Mouse (Mus musculus) mouse embryonic stem cell (cell line): ENCODE measurements around the gene Srgap1.

Source experiments
- in situ Hi-C, 2 experiments: fragments of 300-500 bp; cut with MboI; formaldehyde crosslinking; loops; 1 replicate in 1 of 2; 3 replicates in 1 of 2; pipeline ENCODE4 v1.14.3; 2019 to 2020; ENCODE audit warnings: low sequenced_read_pairs in 2 of 2, low pct_unique_long_range_greater_than_20kb in 1 of 2, mixed read lengths in 1 of 2; ENCODE audit not compliant: unreplicated experiment in 1 of 2

The Srgap1 gene

DNA sequence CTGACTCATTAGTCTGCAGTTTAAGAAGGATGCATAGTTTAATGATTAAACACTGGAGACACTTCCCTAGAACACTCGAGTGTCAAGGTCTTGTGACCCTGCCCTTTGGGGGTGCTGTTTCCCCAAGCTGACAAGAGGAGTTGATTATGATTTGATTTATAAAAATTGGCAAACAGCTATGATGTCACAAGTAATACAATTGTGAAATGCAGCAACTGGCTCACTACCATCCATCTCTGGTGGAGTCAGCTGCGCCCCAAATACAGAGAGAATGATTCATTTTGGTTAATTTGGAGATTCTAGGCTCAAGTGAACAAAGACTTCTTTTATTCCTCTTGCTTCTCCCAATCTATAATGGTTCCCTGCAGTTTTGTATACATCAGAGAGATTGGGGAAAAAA, 188.2 kb downstream of the Srgap1 start:
- in situ Hi-C loops: loop anchor here (10.0 to 25.0 kb wide), 2 partner anchors 172 to 186 kb away; partner anchors contain the start of gene Srgap1 (in 1 of the 2)

DNA sequence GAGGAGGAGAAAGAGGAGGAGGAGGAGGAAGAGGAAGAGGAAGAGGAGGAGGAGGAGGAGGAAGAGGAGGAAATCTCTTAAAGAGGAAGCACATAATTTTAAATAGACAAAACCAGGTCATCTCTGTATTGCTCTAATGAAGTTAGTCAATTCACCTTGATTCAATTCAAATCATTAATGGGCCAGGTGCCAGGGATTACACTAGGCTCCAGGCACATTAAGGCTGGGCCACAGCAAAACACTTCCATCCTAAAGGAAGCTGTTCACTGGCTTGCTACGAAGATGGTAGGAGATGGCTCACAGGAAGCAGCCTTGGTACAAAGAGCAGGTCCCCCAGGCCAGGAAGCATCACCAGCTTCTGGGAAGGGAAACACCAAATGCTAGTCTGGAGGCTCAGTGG, 189.0 kb downstream of the Srgap1 start:
- in situ Hi-C loops: loop anchor here (10.0 to 25.0 kb wide), 2 partner anchors 171 to 187 kb away; partner anchors contain the start of gene Srgap1 (in 1 of the 2)

DNA sequence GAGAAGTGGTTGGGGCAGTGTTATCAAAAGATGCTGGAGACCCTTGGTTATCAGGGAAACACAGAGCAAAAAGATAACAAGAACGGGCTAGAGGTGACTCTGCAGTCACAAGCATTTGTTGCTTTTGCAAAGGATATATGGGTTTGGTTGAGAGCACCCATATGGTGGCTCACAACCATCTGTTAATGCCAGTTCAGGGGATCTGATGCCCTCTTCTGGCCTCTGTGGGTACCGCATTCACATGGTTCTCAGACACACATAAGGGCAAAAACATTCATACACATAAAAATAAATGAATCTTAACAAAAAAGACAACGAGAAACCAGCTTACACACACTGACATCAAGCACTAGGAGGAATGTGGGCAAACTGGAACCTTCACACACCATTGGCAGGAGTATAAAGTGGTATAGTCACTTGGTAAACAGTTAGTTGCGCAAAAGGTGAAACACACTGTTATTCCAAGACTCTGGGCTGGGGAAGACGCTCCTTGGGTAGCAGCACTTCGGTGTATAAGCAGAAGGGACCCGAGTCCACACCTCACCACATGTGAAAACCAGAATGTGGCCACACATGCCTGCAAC, 191.2 kb downstream of the Srgap1 start:
- in situ Hi-C loops: loop anchor here (10.0 to 25.0 kb wide), 2 partner anchors 169 to 189 kb away; partner anchors contain the start of gene Srgap1 (in 1 of the 2)

DNA sequence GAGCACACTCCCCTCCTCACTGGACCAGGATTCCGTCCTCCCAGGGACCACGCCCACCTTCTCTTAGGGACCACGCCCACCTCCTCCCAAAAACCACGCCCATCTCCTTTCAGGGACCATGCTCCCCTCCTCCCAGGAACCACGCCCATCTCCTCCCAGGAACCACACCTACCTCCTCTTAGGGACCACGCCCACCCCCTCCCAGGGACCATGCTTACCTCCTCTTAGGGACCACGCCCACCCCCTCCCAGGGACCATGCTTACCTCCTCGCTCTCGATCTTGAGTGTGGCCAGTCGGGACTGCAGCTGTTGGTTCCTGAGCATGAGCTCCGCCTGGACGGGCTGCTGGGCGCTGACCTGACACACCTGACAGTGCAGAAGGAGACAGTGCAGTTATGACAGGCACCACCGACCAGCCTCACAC, 193.7 kb downstream of the Srgap1 start:
- in situ Hi-C loops: loop anchor here (10.0 to 25.0 kb wide), 2 partner anchors 166 to 191 kb away; partner anchors contain the start of gene Srgap1 (in 1 of the 2)

DNA sequence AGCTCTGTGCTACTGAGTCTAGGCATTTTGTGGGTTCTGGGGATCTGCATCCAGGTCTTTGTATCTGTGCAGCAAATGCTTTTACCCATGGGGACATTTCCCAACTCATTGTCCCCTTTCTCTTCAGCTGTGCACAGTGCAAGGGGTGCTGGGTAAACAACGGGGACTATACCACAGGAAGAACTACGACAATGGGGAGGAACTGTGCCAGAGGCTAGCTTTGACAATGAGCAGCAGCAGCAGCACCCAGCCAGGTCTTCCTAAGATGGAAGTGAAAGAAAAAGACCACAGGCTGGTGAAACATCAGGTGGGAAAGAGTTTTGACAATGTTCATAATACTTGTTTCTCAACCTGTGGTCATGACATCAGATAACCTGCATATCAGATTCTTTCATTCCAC, 197.6 kb downstream of the Srgap1 start:
- in situ Hi-C loops: no loop called here

DNA sequence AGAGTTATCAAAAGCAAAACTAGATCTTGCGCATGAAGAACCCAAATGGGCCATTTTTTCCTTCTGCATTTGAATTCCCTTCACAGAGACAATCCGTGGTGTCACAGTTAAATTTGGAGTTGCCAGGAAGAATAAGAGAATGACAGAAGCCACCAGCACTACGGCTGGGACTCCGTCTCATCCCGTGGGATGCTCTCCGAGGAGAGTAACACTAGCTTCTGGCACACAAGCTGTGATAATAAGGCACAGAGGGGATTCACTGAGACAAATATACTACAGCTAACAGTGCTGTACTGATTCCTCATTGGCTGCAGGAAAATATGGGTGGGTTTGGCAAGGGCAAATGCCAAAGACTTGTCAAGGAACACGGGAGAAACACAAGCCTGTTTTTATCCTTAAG, 201.4 kb downstream of the Srgap1 start:
- in situ Hi-C loops: no loop called here

DNA sequence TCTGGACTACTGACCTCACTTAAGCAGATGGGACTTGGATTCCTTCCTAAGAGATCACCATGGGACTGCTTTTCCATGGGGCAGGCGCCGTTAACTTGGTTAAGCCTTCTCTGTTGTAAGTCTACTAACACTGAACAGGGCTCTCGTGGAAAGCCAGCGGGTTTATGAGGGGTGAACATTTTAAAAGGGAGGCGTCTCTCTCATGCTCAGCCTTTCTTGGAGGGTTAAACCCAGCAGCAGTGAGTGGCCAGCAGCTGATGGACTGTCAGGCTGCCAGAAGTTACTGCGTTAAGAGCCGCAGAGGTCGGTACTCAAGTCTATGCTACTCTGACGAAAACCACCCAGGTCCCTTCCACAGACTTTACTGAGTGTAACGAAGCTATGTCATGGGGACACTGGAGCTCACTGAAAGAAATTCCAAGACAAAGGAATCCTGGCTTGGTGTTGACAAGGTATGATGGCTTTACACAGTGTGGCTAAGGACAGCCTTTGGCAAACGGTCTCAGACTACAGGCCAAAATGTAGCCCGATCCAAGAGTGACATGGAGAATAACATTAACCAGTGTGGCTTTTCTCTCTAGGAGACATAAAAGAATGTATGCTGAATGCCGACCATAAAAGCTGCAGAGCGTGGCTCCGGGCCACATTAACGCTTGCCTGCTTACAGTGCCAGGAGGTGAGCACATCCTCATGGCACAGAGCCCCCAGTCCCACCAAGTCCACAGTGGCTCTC, 209.8 kb downstream of the Srgap1 start:
- in situ Hi-C loops: no loop called here

DNA sequence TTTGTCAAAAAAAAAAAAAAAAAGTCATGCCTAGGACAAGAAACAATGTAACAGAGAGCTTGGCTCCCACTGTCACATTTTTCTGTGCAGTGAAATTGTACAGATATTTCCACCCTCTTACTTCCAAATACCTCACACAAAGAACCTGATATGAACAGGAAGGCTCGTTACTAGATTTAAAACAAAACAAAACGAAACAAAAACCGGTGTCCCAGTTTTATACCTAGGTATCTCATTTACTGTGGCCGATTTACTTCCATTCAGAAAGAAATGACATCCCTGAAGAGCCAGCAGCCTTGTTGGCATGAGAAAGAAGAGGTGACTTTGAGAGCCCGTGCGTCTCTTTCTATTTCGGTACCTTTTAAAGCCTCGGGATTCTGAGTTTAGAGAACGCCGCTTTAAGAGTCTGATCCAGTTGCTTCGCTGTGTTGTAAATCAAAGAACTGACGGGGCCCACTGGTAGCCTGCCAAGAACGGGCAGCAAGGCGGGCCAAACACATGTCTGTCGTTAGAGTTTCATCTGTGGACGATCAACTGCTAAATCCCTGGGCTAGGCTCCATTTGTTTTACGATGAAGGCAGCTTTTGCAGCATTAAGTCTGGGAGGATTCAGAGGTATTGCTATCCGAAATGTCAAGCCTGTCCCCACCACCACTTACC, 210.5 kb downstream of the Srgap1 start:
- in situ Hi-C loops: no loop called here

DNA sequence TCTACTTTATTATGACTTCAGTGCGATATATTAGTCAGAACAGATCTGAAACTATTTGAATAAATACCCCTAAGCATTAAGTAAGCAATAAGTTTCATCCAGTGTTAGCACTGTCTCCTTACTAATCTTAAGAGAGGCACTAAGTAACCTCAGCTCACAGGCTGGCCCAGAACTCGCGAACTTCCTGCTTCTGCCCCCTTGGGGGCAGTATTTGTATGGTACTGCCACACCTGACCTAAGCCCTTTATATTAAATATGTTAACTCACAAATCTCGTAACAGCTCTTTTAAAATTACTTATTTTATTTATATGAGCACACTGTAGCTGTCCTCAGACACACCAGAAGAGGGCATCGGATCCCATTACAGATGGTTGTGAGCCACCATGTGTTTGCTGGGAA, 213.7 kb downstream of the Srgap1 start:
- in situ Hi-C loops: no loop called here

DNA sequence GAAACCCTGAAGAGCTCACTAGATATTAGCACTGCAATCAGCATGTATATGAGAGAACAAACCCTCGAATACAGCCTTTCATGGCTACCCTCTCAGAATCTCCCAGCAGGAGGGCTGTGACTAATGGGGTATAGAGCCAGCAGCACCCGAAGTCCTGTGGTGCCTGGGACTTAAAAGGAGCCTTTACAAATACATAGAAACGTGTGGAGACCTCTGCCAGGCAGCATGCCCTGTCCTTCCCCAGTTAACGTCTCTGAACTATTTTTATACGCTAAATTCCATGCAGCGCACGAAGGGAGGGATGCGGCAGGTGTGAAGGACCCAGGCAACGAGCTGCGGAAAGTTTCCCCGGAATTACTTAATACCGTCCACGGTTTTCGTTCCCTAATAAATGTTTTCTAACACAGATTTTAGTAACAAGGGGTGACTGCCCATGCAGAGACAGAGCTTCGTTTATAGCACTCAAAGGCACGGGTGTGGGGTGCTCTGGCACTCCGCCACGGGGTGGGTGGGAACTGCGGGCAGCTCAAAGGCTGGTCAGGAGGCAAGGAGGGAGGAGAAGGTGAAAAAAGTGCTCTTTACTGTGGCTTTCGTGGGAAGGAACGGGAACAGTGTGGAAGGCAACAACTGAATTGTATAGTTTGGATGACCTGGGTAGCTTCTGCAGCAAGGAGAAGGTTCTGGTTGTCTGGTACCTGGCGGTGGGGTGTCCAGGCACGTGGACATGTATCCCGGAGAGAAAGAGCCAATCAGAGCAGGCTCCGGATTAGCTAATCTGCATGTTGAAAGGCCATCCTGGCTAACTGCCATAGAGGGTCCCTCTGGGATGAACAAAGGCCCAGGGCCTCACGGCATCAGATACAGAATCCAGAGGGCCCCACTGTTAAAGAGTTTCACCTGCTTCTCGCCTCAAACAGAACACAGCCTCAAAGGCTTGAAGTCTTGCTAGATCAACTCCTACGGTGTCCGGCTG, 216.5 kb downstream of the Srgap1 start:
- in situ Hi-C loops: no loop called here

DNA sequence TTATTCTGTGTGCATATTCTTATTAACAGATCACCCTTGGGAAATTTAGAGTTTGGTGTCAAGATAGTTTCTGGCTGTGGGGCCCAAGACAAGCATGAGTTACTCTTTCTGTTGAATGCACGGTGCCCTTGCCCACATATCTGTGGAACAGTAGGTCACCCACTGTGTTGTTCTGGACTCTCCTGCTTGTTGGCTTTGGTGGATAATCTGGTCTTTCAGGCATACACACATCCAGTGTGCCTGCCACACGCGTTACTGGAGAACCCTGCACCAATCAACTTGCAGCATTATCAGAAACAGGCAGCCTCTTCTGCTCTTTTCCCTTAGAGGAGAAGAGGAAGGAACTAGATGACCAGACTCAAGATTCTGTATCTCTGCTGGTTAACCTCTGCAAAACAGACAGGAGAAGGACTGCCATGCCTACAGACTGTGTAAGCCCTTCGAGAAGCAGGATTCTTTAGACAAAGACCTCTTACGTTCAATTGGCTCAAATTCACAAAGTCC, 217.3 kb downstream of the Srgap1 start:
- in situ Hi-C loops: no loop called here

DNA sequence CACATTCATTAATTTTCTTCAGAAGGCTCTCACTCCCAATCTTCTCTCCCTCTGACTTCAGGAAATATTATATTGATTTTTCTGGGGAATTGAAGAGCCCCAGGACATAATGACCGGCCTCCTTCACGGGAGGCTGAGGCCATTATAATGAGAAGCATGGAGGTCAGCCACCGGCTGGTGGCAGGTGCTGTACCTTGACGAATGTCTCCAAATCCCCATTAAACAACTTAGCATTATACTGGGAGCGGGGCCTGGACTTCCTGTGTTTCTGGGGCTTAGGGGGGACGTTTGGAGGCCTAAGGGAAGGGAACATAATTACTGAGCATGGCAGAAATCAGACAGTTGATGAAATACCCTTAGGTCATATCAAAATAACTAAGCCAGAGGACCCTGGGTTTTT, 218.1 kb downstream of the Srgap1 start:
- in situ Hi-C loops: no loop called here

DNA sequence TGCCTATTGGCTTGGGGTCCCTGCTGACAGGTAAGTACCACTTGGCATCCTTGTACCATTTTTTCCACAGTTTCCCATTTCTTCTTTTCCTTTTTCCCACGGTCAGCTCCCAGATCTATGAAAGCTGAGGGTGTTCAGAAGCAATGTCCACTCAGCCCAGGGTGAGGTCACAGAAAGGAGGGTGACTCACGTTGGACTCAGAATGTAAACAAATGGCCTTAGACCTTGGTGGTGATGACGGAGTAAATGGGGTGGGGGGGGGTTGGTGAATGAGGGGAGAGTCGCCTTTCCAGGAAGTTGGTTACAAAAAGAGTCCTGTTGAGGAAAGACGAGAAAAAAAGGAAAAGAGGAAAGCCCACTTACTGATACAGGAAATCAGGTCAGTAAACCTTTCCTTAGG, 224.4 kb downstream of the Srgap1 start:
- in situ Hi-C loops: no loop called here

DNA sequence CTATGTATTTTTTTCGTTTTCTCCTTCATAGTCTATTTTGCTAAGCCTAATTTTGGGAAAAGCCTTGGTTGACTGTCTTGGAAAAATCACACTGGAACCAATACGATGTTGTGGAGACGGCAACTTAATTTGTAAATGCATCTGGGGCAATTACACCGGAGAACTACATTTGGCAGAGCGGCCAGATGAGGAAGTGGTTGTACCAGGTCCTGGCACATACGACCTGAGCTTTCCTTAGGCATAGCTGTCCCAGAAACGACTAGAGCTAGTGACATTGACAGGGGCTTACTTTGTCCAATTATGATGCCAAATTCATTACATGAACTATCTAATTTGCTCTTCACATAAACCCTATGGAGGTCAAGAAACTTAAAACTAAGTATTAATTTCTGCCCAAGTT, 226.3 kb downstream of the Srgap1 start:
- in situ Hi-C loops: no loop called here

DNA sequence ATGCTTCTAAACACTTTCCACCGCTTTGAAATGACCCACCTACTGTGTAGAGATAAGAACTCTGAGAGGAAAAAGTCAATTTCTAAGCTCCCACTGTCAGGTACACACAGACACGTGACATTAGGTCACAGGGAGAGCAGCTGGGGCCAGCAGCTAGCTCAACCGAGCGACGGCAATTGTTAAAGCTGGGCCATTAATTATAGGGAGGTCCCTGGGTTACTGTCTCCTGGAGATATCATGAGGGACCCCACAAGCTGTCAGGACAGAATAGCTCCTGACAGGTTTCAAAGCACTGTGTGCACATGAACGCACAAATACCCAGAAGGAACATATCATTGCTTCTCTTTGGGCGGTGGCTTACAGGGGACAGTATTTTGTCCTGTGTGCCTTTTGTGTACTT, 229.1 kb downstream of the Srgap1 start:
- in situ Hi-C loops: no loop called here

DNA sequence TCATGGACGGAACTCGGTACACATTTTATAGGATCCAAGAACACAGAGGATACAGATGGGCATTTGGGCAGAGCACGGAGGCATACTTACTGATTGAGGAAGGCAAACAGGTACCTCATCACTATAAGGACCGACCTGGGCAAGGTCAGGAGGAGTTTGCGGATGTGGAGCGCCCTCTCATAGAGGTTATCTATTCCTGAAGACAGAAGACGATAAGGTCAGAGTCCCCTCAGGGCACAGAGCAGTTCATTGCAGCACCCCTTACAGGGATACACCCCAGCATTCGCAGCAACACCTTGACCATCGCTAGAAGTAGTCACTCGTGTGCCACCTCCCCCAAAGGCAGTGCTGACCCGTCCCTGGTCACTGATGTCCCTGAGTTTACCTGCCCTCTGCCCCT, 239.3 kb downstream of the Srgap1 start:
- in situ Hi-C loops: no loop called here

DNA sequence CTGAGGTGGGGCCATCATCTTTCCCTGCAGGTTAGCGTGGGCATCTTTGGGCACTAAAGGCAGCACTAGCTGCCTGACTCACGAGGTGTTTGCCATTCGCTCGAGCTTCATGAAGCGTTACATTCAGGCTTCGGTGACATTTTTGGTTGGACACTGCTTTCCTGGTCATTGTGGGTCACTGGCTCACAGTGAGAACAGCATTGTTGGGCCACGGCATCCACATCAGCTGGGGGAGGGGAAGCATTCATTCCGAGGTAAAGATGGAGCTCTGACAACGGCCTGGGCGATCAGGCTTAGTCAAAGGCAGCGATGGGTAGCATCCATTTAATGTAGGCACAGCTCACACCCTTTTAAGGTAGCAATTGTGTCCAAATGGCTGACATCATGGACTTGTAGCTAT, 240.3 kb downstream of the Srgap1 start:
- in situ Hi-C loops: no loop called here

DNA sequence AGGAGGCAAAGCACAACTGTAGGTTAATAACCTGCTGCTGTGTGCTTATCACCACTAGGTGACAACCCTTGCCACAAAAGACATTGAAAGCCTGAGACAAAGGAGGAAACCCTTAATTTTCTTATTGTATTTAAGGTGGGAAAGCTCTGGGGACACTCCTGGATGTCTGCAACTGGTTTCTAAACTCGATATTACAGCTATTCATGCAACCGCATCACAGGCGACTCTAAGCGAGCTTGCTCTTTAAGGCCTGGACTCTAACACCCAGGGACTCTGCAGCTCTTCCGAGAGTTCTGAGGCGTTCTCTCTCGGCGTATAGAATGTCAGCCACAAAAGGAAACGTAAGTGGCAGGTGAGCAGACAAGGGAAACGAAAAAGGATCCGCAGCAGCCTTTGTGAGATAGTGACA, 241.2 kb downstream of the Srgap1 start:
- in situ Hi-C loops: no loop called here
